ENCODE assay signal across 15 mouse cellular contexts in the genomic region with DNA sequence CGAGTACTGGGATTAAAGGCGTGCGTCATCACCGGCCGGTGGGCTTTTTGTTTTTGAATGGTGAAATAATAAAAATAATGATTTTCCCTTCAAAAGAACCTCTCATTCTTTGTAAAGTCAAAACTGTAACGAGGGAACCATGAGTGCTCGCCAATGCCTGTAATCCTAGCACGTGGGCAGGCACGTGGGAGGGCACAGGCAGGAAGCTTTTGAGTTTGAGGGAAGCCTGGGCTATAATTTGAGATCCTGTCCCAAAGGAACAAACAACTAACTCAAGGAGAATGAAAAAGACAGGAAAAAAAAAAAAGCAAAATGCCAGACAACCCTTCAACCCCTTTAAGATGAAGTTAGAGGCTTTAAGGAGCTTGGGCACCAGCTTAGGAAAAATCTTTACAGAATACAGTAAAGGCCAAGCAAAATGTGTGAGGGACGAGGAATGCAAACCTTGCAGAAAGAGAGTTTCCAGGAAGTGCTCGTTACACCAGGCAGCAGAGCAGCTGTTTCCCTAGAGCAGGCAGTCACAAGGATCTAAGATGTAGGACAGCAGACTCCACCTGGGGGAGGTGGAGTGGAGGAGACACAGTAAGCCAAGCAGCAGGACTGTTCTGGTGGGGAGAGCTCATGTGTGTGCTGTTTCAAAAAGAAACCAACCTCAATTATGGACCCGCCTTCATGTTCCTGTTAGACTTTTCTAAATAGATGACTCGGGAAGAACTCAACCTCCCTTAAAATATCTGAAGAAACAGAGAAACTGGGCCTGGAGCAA. TPM values are rescaled to one million over a fixed set of nuclear protein-coding genes. Genes with fewer than 3 reads are reported as not detected.
DNase-seq lines count a peak whose midpoint lies in the region; ATAC-seq and TF ChIP-seq lines count a peak whose summit lies in the region.
"Had no signal": no experiment of that assay in that cellular context is flagged by ENCODE, and none has a peak within 500 bp of the region (broad histone marks: within the 10 kb centered on the region; RNA-seq: fewer than 3 reads in every experiment).

No protein-coding gene starts in this region.

- H3K36me3 ChIP-seq in heart, postnatal 0 days (replicated peaks; ENCODE audit: control insufficient read depth, insufficient read depth, low read length), result no peaks in the 10 kb centered on the region
- H3K36me3 ChIP-seq in thymus, adult 2 months (ENCODE audit: control insufficient read depth, insufficient read depth, low read length), result no peaks in the 10 kb centered on the region
- H3K36me3 ChIP-seq in stomach, embryonic 14.5 days (ENCODE audit: control insufficient read depth, insufficient read depth, low read length), result no peaks in the 10 kb centered on the region

- H3K27me3 ChIP-seq in heart, postnatal 0 days (ENCODE audit: control insufficient read depth, insufficient read depth, low read length), result no peaks in the 10 kb centered on the region
- no peaks in the 10 kb centered on the region for H3K27me3 ChIP-seq in thymus, adult 2 months (ENCODE audit: control insufficient read depth, insufficient read depth, low read length)
- no peaks in the 10 kb centered on the region for H3K27me3 ChIP-seq in stomach, embryonic 14.5 days (ENCODE audit: control insufficient read depth, insufficient read depth, low read length)

- H3K4me1 ChIP-seq in heart, postnatal 0 days (ENCODE audit: control insufficient read depth, insufficient read depth), result peaks cover 4% of the 10 kb centered on the region
- H3K4me1 ChIP-seq in thymus, adult 2 months (replicated peaks; ENCODE audit: control insufficient read depth, insufficient read depth, low read length), result peaks cover 27% of the 10 kb centered on the region
- peaks cover 7% of the 10 kb centered on the region; the same call in 1 of the 2 replicates for H3K4me1 ChIP-seq in stomach, embryonic 14.5 days (ENCODE audit: control insufficient read depth, insufficient read depth, low read length)

- H3K4me2 ChIP-seq in heart, postnatal 0 days (ENCODE audit: low read depth, low read length), result peak overlapping the region; percentile 4; the same call in 1 of the 2 replicates
- H3K4me2 ChIP-seq in stomach, embryonic 14.5 days (replicated peaks; ENCODE audit: low read depth, low read length), result no peak overlapping the region

- no peak for DNase-seq in heart, postnatal 0 days (ENCODE audit: low spot score)
- DNase-seq in heart, postnatal 14 days, result no peak
- DNase-seq in thymus, adult 2 months, result no peak
- no peak for DNase-seq in thymus, postnatal 10 days (ENCODE audit: low spot score in 2 of 2)
- no peak for DNase-seq in gastrocnemius, postnatal 14 days
- DNase-seq in cerebellum, adult 18-20 months, result no peak
- DNase-seq: adrenal gland, adult 2 months; forebrain, postnatal 0 days; heart, postnatal 36 days; kidney, adult 9 months had no signal

- no peak overlapping the region for H3K9ac ChIP-seq in heart, postnatal 0 days (replicated peaks; ENCODE audit: low read depth, low read length)
- no peak overlapping the region for H3K9ac ChIP-seq in stomach, embryonic 14.5 days (replicated peaks; ENCODE audit: low read depth, low read length)
- H3K9ac ChIP-seq: forebrain, postnatal 0 days had no signal

- no peak overlapping the region for H3K4me3 ChIP-seq in heart, postnatal 0 days (ENCODE audit: low read depth, low read length)
- peak overlapping the region; percentile 38 for H3K4me3 ChIP-seq in thymus, adult 2 months (ENCODE audit: control insufficient read depth, insufficient read depth, low read length)
- no peak overlapping the region for H3K4me3 ChIP-seq in stomach, embryonic 14.5 days (ENCODE audit: low read depth, low read length)

- 68% methylated on average over 13 of the region's 13 CpGs for WGBS in heart, postnatal 0 days
- WGBS in thymus, adult 2 months, result 51% methylated on average over 13 of the region's 13 CpGs
- 68% methylated on average over 13 of the region's 13 CpGs for WGBS in stomach, embryonic 14.5 days

- no peak overlapping the region for H3K27ac ChIP-seq in heart, postnatal 0 days (ENCODE audit: low read depth)
- peak overlapping the region; percentile 9 for H3K27ac ChIP-seq in thymus, adult 2 months (ENCODE audit: control insufficient read depth, insufficient read depth, low read length)
- peak overlapping the region; percentile 3; the same call in 1 of the 2 replicates for H3K27ac ChIP-seq in stomach, embryonic 14.5 days (ENCODE audit: low read length)

- ATAC-seq in heart, postnatal 0 days (ENCODE audit: insufficient read depth, low read depth), result no peak
- ATAC-seq in granulocyte monocyte progenitor cell, adult 5-6 weeks (replicated peaks; ENCODE audit: poor library complexity, severe bottlenecking), result peak; percentile 41
- ATAC-seq in stomach, embryonic 14.5 days (ENCODE audit: insufficient number of reproducible peaks, insufficient read depth, low FRiP score, low read depth), result no peak
- ATAC-seq: forebrain, postnatal 0 days had no signal

- H3K9me3 ChIP-seq in heart, postnatal 0 days (replicated peaks; ENCODE audit: control insufficient read depth, low read length), result no peaks in the 10 kb centered on the region
- H3K9me3 ChIP-seq in stomach, embryonic 14.5 days (ENCODE audit: control insufficient read depth, low read depth, low read length), result no peaks in the 10 kb centered on the region

- intact Hi-C loops in heart, postnatal 14 days (cut with DNase I), result no loop called here
- intact Hi-C loops in gastrocnemius, postnatal 14 days (cut with DNase I; ENCODE audit: low total_unique reads), result no loop called here

- TF ChIP-seq CTCF in heart, postnatal 0 days (IDR thresholded peaks at IDR 0.05; ENCODE audit: low read depth), result no peak
- TF ChIP-seq CTCF in thymus, adult 2 months (IDR thresholded peaks at IDR 0.05; ENCODE audit: borderline replicate concordance, control insufficient read depth, extremely low read depth, insufficient read depth, low read length, poor library complexity), result no peak

- TF ChIP-seq POLR2A in thymus, adult 2 months (IDR thresholded peaks at IDR 0.05; ENCODE audit: control insufficient read depth, extremely low read depth, insufficient read depth, low read length, poor library complexity), result no peak

- TF ChIP-seq EP300 in heart, postnatal 0 days (IDR thresholded peaks at IDR 0.05; ENCODE audit: low read depth), result no peak

RNA-seq across cellular contexts. Expression of a gene that starts 3.1 kb away (rescaled TPM):
- not detected in 2 replicates for total RNA-seq in heart, postnatal 0 days (2014; rRNA removed; ENCODE audit: low replicate concordance)
- not detected in 2 replicates for polyA plus RNA-seq in heart, postnatal 0 days (2015; fragmentation: Nextera tagmentation; extraction: Ambion mirVana)
- not detected for total RNA-seq in heart, postnatal 14 days (2021)
- polyA plus RNA-seq in thymus, adult 2 months (2012; rRNA removed), result 0.12 and 0.13 TPM in 2 replicates
- 0.56 TPM in 1 of 2 replicates, not detected in the other for total RNA-seq in granulocyte monocyte progenitor cell, adult 5-6 weeks (2014; fragmentation: Nextera tagmentation)
- total RNA-seq in granulocyte monocyte progenitor cell, adult 5-6 weeks (2017), result not detected in 2 replicates
- polyA plus RNA-seq in stomach, embryonic 14.5 days (2014; fragmentation: Nextera tagmentation; extraction: Ambion mirVana), result 0.14 and 0.23 TPM in 2 replicates
- total RNA-seq in gastrocnemius, postnatal 14 days (2021), result not detected
- total RNA-seq: adrenal gland, adult 2 months; ES-E14; forebrain, postnatal 0 days; left cerebral cortex, postnatal 14 days had no signal
- polyA plus RNA-seq: adrenal gland, adult 2 months; cortical plate, adult 2 months; forebrain, postnatal 0 days had no signal

RNA-seq across cellular contexts. Expression of a gene that starts 16.1 kb away (rescaled TPM):
- total RNA-seq in heart, postnatal 0 days (2014; rRNA removed; ENCODE audit: low replicate concordance), result 166 and 244 TPM in 2 replicates
- polyA plus RNA-seq in heart, postnatal 0 days (2015; fragmentation: Nextera tagmentation; extraction: Ambion mirVana), result 273 and 282 TPM in 2 replicates
- 100 to 1,000 TPM; 116 to 127 TPM for total RNA-seq in heart, postnatal 14 days (2021)
- polyA plus RNA-seq in thymus, adult 2 months (2012; rRNA removed), result 1,110 and 1,280 TPM in 2 replicates
- 1,957 and 2,269 TPM in 2 replicates for total RNA-seq in granulocyte monocyte progenitor cell, adult 5-6 weeks (2014; fragmentation: Nextera tagmentation)
- total RNA-seq in granulocyte monocyte progenitor cell, adult 5-6 weeks (2017), result 1,824 and 1,957 TPM in 2 replicates
- 358 and 383 TPM in 2 replicates for polyA plus RNA-seq in stomach, embryonic 14.5 days (2014; fragmentation: Nextera tagmentation; extraction: Ambion mirVana)
- total RNA-seq in gastrocnemius, postnatal 14 days (2021), result 10 to 100 TPM; 80.2 to 95.9 TPM

RNA-seq across cellular contexts. Expression of a gene that starts 22.4 kb away (rescaled TPM):
- total RNA-seq in heart, postnatal 0 days (2014; rRNA removed; ENCODE audit: low replicate concordance), result not detected in 2 replicates
- 0.04 and 0.05 TPM in 2 replicates for polyA plus RNA-seq in heart, postnatal 0 days (2015; fragmentation: Nextera tagmentation; extraction: Ambion mirVana)
- total RNA-seq in heart, postnatal 14 days (2021), result not detected
- 0.61 and 0.92 TPM in 2 replicates for polyA plus RNA-seq in thymus, adult 2 months (2012; rRNA removed)
- not detected in 2 replicates for total RNA-seq in granulocyte monocyte progenitor cell, adult 5-6 weeks (2014; fragmentation: Nextera tagmentation)
- not detected in 2 replicates for total RNA-seq in granulocyte monocyte progenitor cell, adult 5-6 weeks (2017)
- not detected in 2 replicates for polyA plus RNA-seq in stomach, embryonic 14.5 days (2014; fragmentation: Nextera tagmentation; extraction: Ambion mirVana)
- not detected for total RNA-seq in gastrocnemius, postnatal 14 days (2021)
- total RNA-seq: adrenal gland, adult 2 months; forebrain, postnatal 0 days; heart, postnatal 36 days had no signal
- polyA plus RNA-seq: adrenal gland, adult 2 months; forebrain, postnatal 0 days had no signal

RNA-seq across cellular contexts. Expression of a gene that starts 22.5 kb away (rescaled TPM):
- not detected in 2 replicates for total RNA-seq in heart, postnatal 0 days (2014; rRNA removed; ENCODE audit: low replicate concordance)
- not detected in 2 replicates for polyA plus RNA-seq in heart, postnatal 0 days (2015; fragmentation: Nextera tagmentation; extraction: Ambion mirVana)
- total RNA-seq in heart, postnatal 14 days (2021), result not detected
- not detected in 2 replicates for polyA plus RNA-seq in thymus, adult 2 months (2012; rRNA removed)
- total RNA-seq in granulocyte monocyte progenitor cell, adult 5-6 weeks (2014; fragmentation: Nextera tagmentation), result not detected in 2 replicates
- total RNA-seq in granulocyte monocyte progenitor cell, adult 5-6 weeks (2017), result not detected in 2 replicates
- polyA plus RNA-seq in stomach, embryonic 14.5 days (2014; fragmentation: Nextera tagmentation; extraction: Ambion mirVana), result not detected in 2 replicates
- not detected for total RNA-seq in gastrocnemius, postnatal 14 days (2021)
- total RNA-seq: adrenal gland, adult 2 months; forebrain, postnatal 0 days; heart, postnatal 36 days; left cerebral cortex, postnatal 14 days had no signal
- polyA plus RNA-seq: adrenal gland, adult 2 months; cortical plate, adult 2 months; forebrain, postnatal 0 days had no signal

RNA-seq across cellular contexts. Expression of a gene that starts 45.4 kb away (rescaled TPM):
- 11.0 and 15.7 TPM in 2 replicates for total RNA-seq in heart, postnatal 0 days (2014; rRNA removed; ENCODE audit: low replicate concordance)
- polyA plus RNA-seq in heart, postnatal 0 days (2015; fragmentation: Nextera tagmentation; extraction: Ambion mirVana), result 2.2 and 2.7 TPM in 2 replicates
- total RNA-seq in heart, postnatal 14 days (2021), result 10 to 100 TPM in 1 of 2 experiments, 1 to 10 TPM in 1; 9.8 to 11.4 TPM
- 14.0 and 14.9 TPM in 2 replicates for polyA plus RNA-seq in thymus, adult 2 months (2012; rRNA removed)
- 12.2 and 13.2 TPM in 2 replicates for total RNA-seq in granulocyte monocyte progenitor cell, adult 5-6 weeks (2014; fragmentation: Nextera tagmentation)
- total RNA-seq in granulocyte monocyte progenitor cell, adult 5-6 weeks (2017), result 10.7 and 12.5 TPM in 2 replicates
- 14.6 and 15.5 TPM in 2 replicates for polyA plus RNA-seq in stomach, embryonic 14.5 days (2014; fragmentation: Nextera tagmentation; extraction: Ambion mirVana)
- total RNA-seq in gastrocnemius, postnatal 14 days (2021), result 1 to 10 TPM; 6.3 to 6.4 TPM
